9 mouse cellular contexts compared by ENCODE assay signal in the genomic region with DNA sequence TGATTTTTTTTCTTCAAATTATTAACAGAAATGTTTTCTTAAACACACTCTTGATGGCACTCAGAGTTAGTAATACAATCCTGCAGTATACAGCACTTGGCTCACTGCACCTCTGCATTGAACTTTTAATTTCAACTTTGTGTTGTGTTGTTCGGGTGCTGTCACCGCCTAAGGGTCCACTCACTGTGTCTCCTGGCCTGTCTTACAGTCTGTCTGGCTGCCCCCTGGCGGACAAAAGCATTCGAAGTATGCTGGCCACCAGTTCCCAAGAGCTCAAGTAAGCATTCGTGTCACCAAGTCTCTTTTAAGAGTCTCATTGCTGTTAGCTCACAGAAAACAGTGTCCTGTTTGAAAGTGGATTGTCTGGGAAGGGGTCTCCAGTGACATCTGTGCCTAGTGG.
A peak's percentile ranks its signal among the peaks of the same experiment; 100 is the strongest.
DNase-seq lines count a peak whose midpoint lies in the region; ATAC-seq lines count a peak whose summit lies in the region.
"Had no signal": no experiment of that assay in that cellular context is flagged by ENCODE, and none has a peak within 500 bp of the region (broad histone marks: within the 10 kb centered on the region; RNA-seq: fewer than 3 reads in every experiment).

No protein-coding gene starts in this region.

- no peak for ATAC-seq in embryonic facial prominence, embryonic 14.5 days (ENCODE audit: low read depth)
- peak; percentile 67; the same call in 1 of the 2 replicates for ATAC-seq in hindbrain, embryonic 16.5 days

- H3K9ac ChIP-seq in embryonic facial prominence, embryonic 14.5 days (ENCODE audit: low read depth, low read length), result no peak overlapping the region
- H3K9ac ChIP-seq in hindbrain, embryonic 16.5 days (ENCODE audit: low read depth, low read length), result no peak overlapping the region
- H3K9ac ChIP-seq: heart, embryonic 13.5 days had no signal

- peaks cover 4% of the 10 kb centered on the region; the same call in 1 of the 2 replicates for H3K4me1 ChIP-seq in embryonic facial prominence, embryonic 14.5 days (ENCODE audit: control insufficient read depth, insufficient read depth, low read length)
- peaks cover 2% of the 10 kb centered on the region; the same call in 1 of the 2 replicates for H3K4me1 ChIP-seq in hindbrain, embryonic 16.5 days (ENCODE audit: control insufficient read depth, insufficient read depth, low read depth, low read length)
- H3K4me1 ChIP-seq: heart, embryonic 13.5 days had no signal

- H3K27ac ChIP-seq in embryonic facial prominence, embryonic 14.5 days (replicated peaks; ENCODE audit: low read depth, low read length), result no peak overlapping the region
- no peak overlapping the region for H3K27ac ChIP-seq in hindbrain, embryonic 16.5 days (ENCODE audit: low read depth, low read length)
- H3K27ac ChIP-seq: heart, embryonic 13.5 days had no signal

- H3K4me2 ChIP-seq in embryonic facial prominence, embryonic 14.5 days (ENCODE audit: low read depth, low read length), result no peak overlapping the region
- no peak overlapping the region for H3K4me2 ChIP-seq in hindbrain, embryonic 16.5 days (ENCODE audit: low read length)
- H3K4me2 ChIP-seq: heart, embryonic 13.5 days had no signal

- H3K9me3 ChIP-seq in embryonic facial prominence, embryonic 14.5 days (ENCODE audit: control insufficient read depth, low read length), result no peaks in the 10 kb centered on the region
- no peaks in the 10 kb centered on the region for H3K9me3 ChIP-seq in hindbrain, embryonic 16.5 days (ENCODE audit: control insufficient read depth, low read length)
- H3K9me3 ChIP-seq: heart, embryonic 13.5 days had no signal

- peak; percentile 50 to 51 for DNase-seq in cerebellum, adult 18-20 months
- no peak for DNase-seq in cerebellum, adult 9-10 months
- peak; percentile 8 for DNase-seq in thymus, postnatal 14 days
- DNase-seq in thymus, postnatal 36 days, result no peak
- peak; percentile 50 for DNase-seq in embryonic facial prominence, embryonic 14.5 days (ENCODE audit: low spot score)
- peak; percentile 71 for DNase-seq in lung, postnatal 10 days
- peak; percentile 82 for DNase-seq in testis, postnatal 10 days (ENCODE audit: low spot score)

- no peaks in the 10 kb centered on the region for H3K27me3 ChIP-seq in embryonic facial prominence, embryonic 14.5 days (replicated peaks; ENCODE audit: control insufficient read depth, insufficient read depth, low read length)
- no peaks in the 10 kb centered on the region for H3K27me3 ChIP-seq in hindbrain, embryonic 16.5 days (replicated peaks; ENCODE audit: control insufficient read depth, insufficient read depth, low read length)

- no peak overlapping the region for H3K4me3 ChIP-seq in embryonic facial prominence, embryonic 14.5 days (ENCODE audit: low read depth, low read length)
- no peak overlapping the region for H3K4me3 ChIP-seq in hindbrain, embryonic 16.5 days (ENCODE audit: low read length)
- H3K4me3 ChIP-seq: heart, embryonic 13.5 days had no signal

- H3K36me3 ChIP-seq in embryonic facial prominence, embryonic 14.5 days (ENCODE audit: control insufficient read depth, insufficient read depth, low read length), result no peaks in the 10 kb centered on the region
- H3K36me3 ChIP-seq in hindbrain, embryonic 16.5 days (ENCODE audit: control insufficient read depth, insufficient read depth, low read length), result peaks cover 4% of the 10 kb centered on the region
- H3K36me3 ChIP-seq: heart, embryonic 13.5 days had no signal

- WGBS in embryonic facial prominence, embryonic 14.5 days, result 17% methylated on average over 5 of the region's 5 CpGs
- WGBS in hindbrain, embryonic 16.5 days, result 21% methylated on average over 5 of the region's 5 CpGs

Comparison
In these comparisons a context has a peak if more than half of its experiments do, and no peak if none do; other contexts are left out.
1. DNase-seq: peak in cerebellum, adult 18-20 months (2 of 2), thymus, postnatal 14 days (single experiment), embryonic facial prominence, embryonic 14.5 days (single experiment), lung, postnatal 10 days (single experiment) and testis, postnatal 10 days (single experiment); none in cerebellum, adult 9-10 months (single experiment) and thymus, postnatal 36 days (0 of 2).